Mouse (Mus musculus) adrenal gland, postnatal 4 days (tissue): ENCODE results near the gene Il4i1. TPM values are rescaled to one million over a fixed set of nuclear protein-coding genes. Genes with fewer than 3 reads are reported as not detected.

Experiments
- DNase-seq, 2 experiments: peaks; one replicate each; pipeline ENCODE4 v3.0.0; 2021 to 2022; ENCODE audit warnings: low spot score in 2 of 2, mixed read lengths in 2 of 2
- long read RNA-seq, 2 experiments: library from polyadenylated mRNA; stranded (forward); transcript quantifications; one replicate each; pipeline ENCODE4 v2.0.0; 2021
- total RNA-seq, 2 experiments: library from RNA; stranded (reverse); gene quantifications; 2 replicates each; pipeline ENCODE4 v1.2.3; 2021

Il4i1 gene
- 1 to 10 TPM; 1.1 to 1.8 TPM for total RNA-seq
- long read RNA-seq, experiment 1, partial matches to known transcripts, result 0 of 1 reads
- long read RNA-seq, experiment 1, other reads (novel, unspliced or antisense), result 1 of 1 reads
- long read RNA-seq, experiment 2, partial matches to known transcripts, result 0 of 10 reads
- long read RNA-seq, experiment 2, other reads (novel, unspliced or antisense), result 10 of 10 reads

GRCm38 (mm10) chr7:44815721-44816469, at the start of gene Il4i1, which contains the start of gene Nup62:
TSS of gene Il4i1 (plus strand) at chr7:44816387.
TSS of gene Nup62 (plus strand) at chr7:44816088.
- peak; percentile 98 for DNase-seq

GRCm38 (mm10) chr7:44768129-44768528, 48.1 kb upstream of the Il4i1 start:
- no peak for DNase-seq

GRCm38 (mm10) chr7:44770046-44770578, 46.1 kb upstream of the Il4i1 start:
- peak; percentile 35 to 56 for DNase-seq

GRCm38 (mm10) chr7:44772591-44773204, 43.5 kb upstream of the Il4i1 start:
- DNase-seq, result no peak

GRCm38 (mm10) chr7:44776849-44777498, 39.2 kb upstream of the Il4i1 start:
- DNase-seq, result no peak

- DNase-seq, result no peak
Measured at GRCm38 (mm10) chr7:44780101-44780500, 36.1 kb upstream of the Il4i1 start.

- DNase-seq, result no peak
Measured at GRCm38 (mm10) chr7:44789531-44789930, 26.7 kb upstream of the Il4i1 start.

- no peak for DNase-seq
Measured at GRCm38 (mm10) chr7:44790066-44790465, 26.1 kb upstream of the Il4i1 start.

- DNase-seq, result no peak
Measured at GRCm38 (mm10) chr7:44792781-44793180, 23.4 kb upstream of the Il4i1 start.

- no peak for DNase-seq
Measured at GRCm38 (mm10) chr7:44808927-44809326, 7.3 kb upstream of the Il4i1 start.

- peak in 1 of 2 experiments; percentile 1 for DNase-seq
Measured at GRCm38 (mm10) chr7:44809466-44809865, 6.7 kb upstream of the Il4i1 start.

GRCm38 (mm10) chr7:44810365-44810764, 5.8 kb upstream of the Il4i1 start:
- DNase-seq, result no peak

- no peak for DNase-seq
Measured at GRCm38 (mm10) chr7:44810819-44811557, 5.2 kb upstream of the Il4i1 start.

- no peak for DNase-seq
Measured at GRCm38 (mm10) chr7:44812651-44813325, 3.4 kb upstream of the Il4i1 start.

GRCm38 (mm10) chr7:44813985-44814384, 2.2 kb upstream of the Il4i1 start:
- no peak for DNase-seq

- DNase-seq, result no peak
Measured at GRCm38 (mm10) chr7:44814423-44814822, 1.8 kb upstream of the Il4i1 start.

GRCm38 (mm10) chr7:44814952-44815553, 1.1 kb upstream of the Il4i1 start:
- no peak for DNase-seq

GRCm38 (mm10) chr7:44816470-44817021, 359 bp downstream of the Il4i1 start, which contains the start of gene Atf5:
TSS of gene Atf5 (minus strand) at chr7:44816658.
- peak in 1 of 2 experiments; percentile 60 for DNase-seq

- DNase-seq, result no peak
Measured at GRCm38 (mm10) chr7:44817441-44817840, 1.3 kb downstream of the Il4i1 start.
